Mouse (Mus musculus) midbrain, embryonic 11.5 days (tissue): Measurements from ENCODE around the gene Prss16. TPM values are rescaled to one million over a fixed set of nuclear protein-coding genes. Genes with fewer than 3 reads are reported as not detected.
A peak's percentile ranks its signal among the peaks of the same experiment; 100 is the strongest.
"Not testable (repeated sequence)": the region's sequence is repeated elsewhere in the genome, so short reads cannot be mapped to it uniquely, and the experiment has no call there.

Experiments
- ATAC-seq: fragments of 200-750 bp; cut with Nextera tagmentation; 2 replicates; pipeline ENCODE4 v1.8.0; 2017; ENCODE audit warnings: moderate TSS enrichment, moderate library complexity; ENCODE audit not compliant: low FRiP score
- DNase-seq: peaks from one replicate; pipeline ENCODE4 v3.0.0; 2015; ENCODE audit warnings: low spot score; ENCODE audit errors: missing footprints
- H3K27ac ChIP-seq: fragments of 300-500 bp; sonication (generic); 2 replicates; pipeline ENCODE4 v1.5.1; 2014; ENCODE audit warnings: low read depth, low read length
- H3K27me3 ChIP-seq: fragments of 300-500 bp; sonication (generic); 2 replicates; pipeline ENCODE4 v1.6.1; 2014; ENCODE audit warnings: mild to moderate bottlenecking, low read length, moderate library complexity, mixed read lengths; ENCODE audit not compliant: control insufficient read depth, insufficient read depth
- H3K36me3 ChIP-seq: fragments of 300-500 bp; sonication (generic); 2 replicates; pipeline ENCODE4 v1.6.1; 2014; ENCODE audit warnings: mild to moderate bottlenecking, low read length, moderate library complexity, mixed read lengths; ENCODE audit not compliant: control insufficient read depth, insufficient read depth
- H3K4me1 ChIP-seq: fragments of 300-500 bp; sonication (generic); 2 replicates; pipeline ENCODE4 v1.6.1; 2014; ENCODE audit warnings: low read length; ENCODE audit not compliant: control insufficient read depth, insufficient read depth
- H3K4me2 ChIP-seq: fragments of 300-500 bp; sonication (generic); 2 replicates; pipeline ENCODE4 v1.6.1; 2014; ENCODE audit warnings: mild to moderate bottlenecking, moderate library complexity
- H3K4me3 ChIP-seq: fragments of 300-500 bp; sonication (generic); 2 replicates; pipeline ENCODE4 v1.5.1; 2014; ENCODE audit warnings: low read depth, low read length
- H3K9ac ChIP-seq: fragments of 300-500 bp; sonication (generic); 2 replicates; pipeline ENCODE4 v1.6.1; 2014; ENCODE audit warnings: low read length
- H3K9me3 ChIP-seq: fragments of 300-500 bp; sonication (generic); 2 replicates; pipeline ENCODE4 v1.6.1; 2016; ENCODE audit warnings: low read length; ENCODE audit not compliant: control insufficient read depth
- WGBS: fragments of 180-500 bp; shearing (Covaris S2); extraction: QIAGEN DNeasy Blood & Tissue Kit; methylation state at CpG from one replicate; pipeline ENCODE4 v1.1.7; 2014; 5-methylcytosine and 5-hydroxymethylcytosine counted together
- polyA plus RNA-seq: library from polyadenylated mRNA; unstranded; fragments of >200 nt; fragmentation: Nextera tagmentation; extraction: Ambion mirVana; gene quantifications from 2 replicates; pipeline ENCODE4 v1.2.1, GENCODE M21; 2014

The Prss16 gene
- polyA plus RNA-seq, 1 experiment from 2014 or later, result 0.10 TPM

DNA sequence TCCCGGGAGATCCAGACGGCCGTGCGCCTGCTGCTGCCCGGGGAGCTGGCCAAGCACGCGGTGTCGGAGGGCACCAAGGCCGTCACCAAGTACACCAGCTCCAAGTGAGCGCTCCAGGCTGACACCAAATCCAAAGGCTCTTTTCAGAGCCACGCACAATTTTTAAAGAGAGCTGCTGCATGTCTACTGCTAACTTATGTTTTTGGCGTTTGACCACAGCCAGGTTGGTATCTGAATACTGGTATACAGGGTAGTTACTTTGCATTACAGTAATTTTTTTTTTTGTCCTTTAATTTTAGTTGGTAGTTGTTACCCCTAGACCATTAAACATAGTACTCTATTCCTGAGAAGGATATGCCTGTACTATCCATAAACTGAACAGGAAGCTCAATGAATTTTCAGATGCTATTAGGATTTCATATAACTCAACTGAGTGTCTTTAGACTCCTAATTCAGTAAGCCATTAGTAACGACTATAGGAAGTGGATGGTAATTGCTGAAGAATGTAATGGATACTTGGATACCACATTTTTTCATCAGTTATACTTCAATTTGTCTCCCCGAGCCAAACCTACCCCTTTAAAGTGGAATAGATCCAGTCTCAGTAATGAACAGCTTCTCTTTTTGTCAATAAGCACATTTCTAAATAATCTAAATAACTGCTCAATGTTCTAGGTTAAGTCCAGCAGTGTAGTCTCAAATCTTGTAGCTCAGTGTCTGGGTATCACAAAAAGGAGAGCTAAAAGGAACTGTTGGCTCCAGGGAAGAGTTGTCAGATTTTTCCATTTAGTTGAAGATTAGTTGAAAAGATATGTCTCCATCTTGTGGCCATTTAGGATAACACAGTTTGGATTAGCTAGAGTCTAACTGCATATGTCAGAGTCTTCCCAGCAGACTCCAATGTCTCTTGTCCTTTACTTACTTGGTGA is 34.2 kb upstream of the Prss16 start:
- peak; percentile 95 for DNase-seq
- Histone ChIP-seq H3K4me1 (peaks cover 4% of the 10 kb centered on the region; the same call in 1 of the 2 replicates), H3K36me3 (no peaks in the 10 kb centered on the region), H3K9ac (peak overlapping the region; percentile 65), H3K27ac (peak overlapping the region; percentile 78), H3K27me3 (no peaks in the 10 kb centered on the region), H3K4me3 (peak overlapping the region; percentile 33), H3K9me3 (no peaks in the 10 kb centered on the region), H3K4me2 (peak overlapping the region; percentile 60)
- WGBS, result 3% methylated on average over 10 of the region's 14 CpGs
- ATAC-seq, result peak; percentile 20

DNA sequence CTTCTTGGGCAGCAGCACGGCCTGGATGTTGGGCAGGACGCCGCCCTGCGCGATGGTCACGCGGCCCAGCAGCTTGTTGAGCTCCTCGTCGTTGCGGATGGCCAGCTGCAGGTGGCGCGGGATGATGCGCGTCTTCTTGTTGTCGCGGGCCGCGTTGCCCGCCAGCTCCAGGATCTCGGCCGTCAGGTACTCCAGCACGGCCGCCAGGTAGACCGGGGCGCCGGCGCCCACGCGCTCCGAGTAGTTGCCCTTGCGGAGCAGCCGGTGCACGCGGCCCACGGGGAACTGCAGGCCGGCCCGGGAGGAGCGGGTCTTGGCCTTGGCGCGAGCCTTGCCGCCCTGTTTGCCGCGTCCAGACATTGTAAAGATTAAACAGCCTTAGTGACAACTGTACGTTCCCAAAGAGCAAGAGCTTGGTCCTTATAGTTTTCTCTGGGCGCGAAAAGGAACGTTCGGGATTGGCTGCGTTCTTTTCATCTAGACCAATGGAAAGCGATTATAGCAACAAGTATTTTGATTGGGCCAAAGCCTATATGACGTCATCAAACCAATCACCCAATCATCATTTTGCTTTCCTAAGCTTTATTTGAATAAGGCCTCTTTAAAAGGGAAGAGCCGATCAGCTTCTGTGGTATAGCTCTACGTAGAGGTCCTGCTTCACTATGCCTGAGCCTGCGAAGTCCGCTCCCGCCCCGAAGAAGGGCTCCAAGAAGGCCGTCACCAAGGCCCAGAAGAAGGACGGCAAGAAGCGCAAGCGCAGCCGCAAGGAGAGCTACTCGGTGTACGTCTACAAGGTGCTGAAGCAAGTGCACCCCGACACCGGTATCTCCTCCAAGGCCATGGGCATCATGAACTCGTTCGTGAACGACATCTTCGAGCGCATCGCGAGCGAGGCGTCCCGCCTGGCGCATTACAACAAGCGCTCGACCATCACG is 33.3 kb upstream of the Prss16 start, which contains the start of the genes Hist1h2ag and Hist1h2bj:
Hist1h2ag (minus strand) TSS at position 377 of the 935 bp plus-strand sequence.
Hist1h2bj (plus strand) TSS at position 647 of the 935 bp plus-strand sequence.
- Histone ChIP-seq H3K9ac (peak within 1 kb of the TSS; percentile 65), H3K27ac (peak within 1 kb of the TSS; percentile 88), H3K4me3 (peak within 1 kb of the TSS; percentile 33), H3K4me2 (peak within 1 kb of the TSS; percentile 66)
- H3K4me1 ChIP-seq, H3K36me3 ChIP-seq, H3K9me3 ChIP-seq, H3K27me3 ChIP-seq: not testable (repeated sequence)
- ATAC-seq, result peak; percentile 91
- WGBS, result under 1% methylated on average over 38 of the region's 80 CpGs
- DNase-seq, result peak; percentile 100

DNA sequence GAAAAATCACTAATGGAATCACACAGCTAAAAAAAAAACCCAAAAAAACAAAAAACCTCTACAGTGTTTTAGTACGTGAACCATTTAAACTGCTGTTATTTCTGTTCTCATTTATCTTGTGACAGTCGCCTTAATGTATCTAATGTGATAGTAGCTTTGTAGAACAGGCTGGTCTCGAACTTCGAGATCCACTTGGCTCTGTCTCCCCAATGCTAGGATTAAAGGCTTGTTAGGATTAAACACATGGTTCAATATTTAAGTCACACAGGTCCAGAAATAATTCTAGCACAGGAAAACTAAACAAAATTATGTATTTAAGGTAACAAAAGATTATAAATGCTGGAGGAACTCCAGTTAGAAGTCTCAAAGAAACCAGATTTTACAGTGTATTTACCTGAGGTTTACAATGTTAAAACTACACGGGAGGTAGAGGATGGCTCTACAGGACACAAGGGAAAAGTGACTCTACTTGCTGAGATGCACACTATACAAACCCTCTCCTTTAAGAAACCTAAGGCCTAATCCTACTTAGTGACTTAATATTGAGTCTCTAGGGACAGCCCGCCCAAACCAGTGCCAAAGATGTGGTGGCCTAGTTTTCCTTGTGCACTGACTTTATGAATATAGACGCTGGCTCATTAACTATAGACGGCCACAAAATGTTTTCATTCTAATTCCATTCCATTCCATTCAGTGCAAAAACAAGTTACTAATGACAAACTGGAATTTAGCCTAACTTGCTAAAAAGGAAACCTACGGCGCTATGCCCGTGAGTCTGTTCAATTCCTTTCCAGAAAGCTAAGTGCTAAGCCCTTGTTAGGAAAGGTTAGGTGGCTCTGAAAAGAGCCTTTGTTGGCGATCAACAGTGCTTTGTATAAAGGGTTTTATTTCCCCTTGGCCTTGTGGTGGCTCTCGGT is 32.4 kb upstream of the Prss16 start:
- DNase-seq (peak; percentile 93), ATAC-seq (no peak)
- Histone ChIP-seq H3K27ac (peak overlapping the region; percentile 88), H3K4me1 (peaks cover 4% of the 10 kb centered on the region; the same call in 1 of the 2 replicates), H3K9me3 (no peaks in the 10 kb centered on the region), H3K4me2 (peak overlapping the region; percentile 66), H3K9ac (peak overlapping the region; percentile 57), H3K27me3 (no peaks in the 10 kb centered on the region), H3K36me3 (no peaks in the 10 kb centered on the region), H3K4me3 (peak overlapping the region; percentile 29)
- 2% methylated on average over 13 of the region's 13 CpGs for WGBS

DNA sequence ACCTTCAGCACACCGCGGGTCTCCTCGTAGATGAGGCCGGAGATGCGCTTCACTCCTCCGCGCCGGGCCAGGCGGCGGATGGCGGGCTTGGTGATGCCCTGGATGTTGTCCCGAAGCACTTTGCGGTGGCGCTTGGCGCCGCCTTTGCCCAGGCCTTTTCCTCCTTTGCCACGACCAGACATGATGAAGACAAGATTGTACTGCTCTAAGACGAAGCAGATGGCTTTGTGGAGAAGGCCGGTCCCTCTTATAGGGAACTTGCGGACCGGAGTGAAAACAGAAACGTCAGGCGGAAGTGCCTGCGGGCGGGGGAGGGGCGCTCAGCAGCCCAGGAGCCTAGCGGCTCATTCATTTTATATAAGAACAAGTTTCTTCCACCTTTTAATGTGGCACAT is 31.6 kb upstream of the Prss16 start, which contains the start of gene Hist1h4i:
Hist1h4i (minus strand) TSS at position 221 of the 395 bp plus-strand sequence.
- WGBS, result 0% methylated on average over 23 of the region's 27 CpGs
- Histone ChIP-seq H3K4me2 (peak within 1 kb of the TSS; percentile 66), H3K9ac (peak within 1 kb of the TSS; percentile 63), H3K4me3 (peak within 1 kb of the TSS; percentile 37), H3K4me1 (peaks cover 11% of the 10 kb centered on the region), H3K27ac (peak within 1 kb of the TSS; percentile 88)
- DNase-seq (peak; percentile 100), ATAC-seq (peak; percentile 61)
- not testable (repeated sequence) for H3K9me3 ChIP-seq, H3K36me3 ChIP-seq, H3K27me3 ChIP-seq

DNA sequence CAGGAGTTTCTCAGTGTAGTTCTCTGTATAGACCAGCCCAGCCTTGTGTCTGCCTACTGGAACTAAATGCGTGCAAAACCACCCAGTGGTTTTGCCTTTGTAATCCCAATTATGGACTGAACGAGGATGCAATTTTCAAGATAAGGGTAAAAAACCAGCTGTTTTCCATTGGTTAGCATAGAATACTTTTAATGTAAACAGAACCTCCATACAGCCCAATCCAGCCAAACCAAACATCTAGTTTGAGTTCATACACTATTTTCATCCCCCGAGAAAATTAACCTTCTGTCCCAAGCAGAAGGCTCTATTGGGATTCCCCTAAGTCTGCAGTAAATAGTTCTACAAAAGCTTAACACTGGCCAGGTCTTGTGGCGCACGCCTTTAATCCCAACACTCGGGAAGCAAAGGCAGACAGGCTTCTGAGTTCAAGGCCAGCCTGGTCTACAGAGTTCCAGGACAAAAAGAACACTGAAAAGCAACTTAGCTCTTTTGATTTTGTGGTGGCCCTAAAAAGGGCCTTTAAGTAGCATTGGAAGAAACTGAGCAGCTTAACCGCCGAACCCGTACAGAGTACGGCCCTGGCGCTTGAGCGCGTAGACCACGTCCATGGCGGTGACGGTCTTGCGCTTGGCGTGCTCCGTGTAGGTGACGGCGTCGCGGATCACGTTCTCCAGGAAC is 31.1 kb upstream of the Prss16 start:
- Histone ChIP-seq H3K4me3 (peak overlapping the region; percentile 37), H3K27me3 (no peaks in the 10 kb centered on the region), H3K27ac (peak overlapping the region; percentile 88), H3K9me3 (no peaks in the 10 kb centered on the region), H3K4me2 (peak overlapping the region; percentile 66), H3K9ac (peak overlapping the region; percentile 63), H3K4me1 (peaks cover 12% of the 10 kb centered on the region), H3K36me3 (no peaks in the 10 kb centered on the region)
- WGBS, result under 1% methylated on average over 20 of the region's 24 CpGs
- DNase-seq (peak; percentile 96), ATAC-seq (peak; percentile 19)

DNA sequence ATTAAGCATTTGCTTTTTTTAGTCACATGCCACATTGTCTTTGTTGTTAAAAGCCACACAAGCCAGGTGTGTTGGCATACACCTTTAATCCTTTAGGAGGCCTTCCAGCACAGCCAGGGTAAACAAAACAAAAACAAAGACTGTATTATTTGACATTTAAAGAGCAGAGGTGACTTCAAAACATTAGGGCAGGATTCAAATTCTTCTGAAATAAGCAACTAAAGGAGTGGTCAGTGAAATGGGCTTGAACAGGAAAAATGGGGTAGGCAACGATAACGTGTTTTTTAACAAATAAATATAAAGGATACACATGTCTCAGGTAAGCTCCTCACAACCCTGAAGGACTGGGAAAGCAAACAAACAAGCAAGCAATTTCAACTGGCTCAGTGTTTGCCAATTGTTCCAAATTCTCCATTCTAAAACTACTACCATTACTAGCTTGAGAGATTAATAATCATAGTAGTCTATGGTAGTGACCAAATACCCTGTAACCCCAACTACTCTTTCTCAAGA is 30.5 kb upstream of the Prss16 start:
- H3K9me3 ChIP-seq, result no peaks in the 10 kb centered on the region
- H3K27ac ChIP-seq, result peak overlapping the region; percentile 88
- H3K4me1 ChIP-seq, result peaks cover 12% of the 10 kb centered on the region
- peak; percentile 94 for DNase-seq
- H3K9ac ChIP-seq, result peak overlapping the region; percentile 63
- peak overlapping the region; percentile 37 for H3K4me3 ChIP-seq
- 15% methylated on average over 2 of the region's 2 CpGs for WGBS
- H3K36me3 ChIP-seq, result no peaks in the 10 kb centered on the region
- H3K27me3 ChIP-seq, result no peaks in the 10 kb centered on the region
- no peak for ATAC-seq
- peak overlapping the region; percentile 66 for H3K4me2 ChIP-seq

DNA sequence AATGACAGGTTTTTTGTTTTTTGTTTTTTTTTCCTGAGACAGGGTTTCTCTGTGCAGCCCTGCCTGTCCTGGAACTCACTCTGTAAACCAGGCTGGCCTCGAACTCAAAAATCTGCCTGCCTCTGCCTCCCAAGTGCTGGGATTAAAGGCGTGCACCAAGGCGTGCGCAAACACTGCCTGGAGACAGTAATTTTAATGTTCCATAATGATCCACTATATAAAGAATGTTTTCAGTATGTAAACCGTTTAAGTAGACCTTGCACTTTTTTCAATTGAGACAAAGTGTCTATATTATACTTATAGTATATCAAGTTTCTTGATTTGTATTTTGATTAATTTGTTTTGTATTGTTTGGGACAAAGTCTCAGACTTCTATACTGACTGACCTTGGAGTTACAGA is 29.8 kb upstream of the Prss16 start:
- H3K27ac ChIP-seq, result no peak overlapping the region; the same call in 1 of the 2 replicates
- peaks cover 16% of the 10 kb centered on the region for H3K4me1 ChIP-seq
- H3K4me3 ChIP-seq, result no peak overlapping the region
- WGBS, result 68% methylated on average over 5 of the region's 5 CpGs
- no peak for ATAC-seq
- no peak overlapping the region; the same call in 1 of the 2 replicates for H3K4me2 ChIP-seq
- H3K9me3 ChIP-seq, result no peaks in the 10 kb centered on the region
- H3K27me3 ChIP-seq, result no peaks in the 10 kb centered on the region
- no peaks in the 10 kb centered on the region for H3K36me3 ChIP-seq
- H3K9ac ChIP-seq, result no peak overlapping the region; the same call in 1 of the 2 replicates
- no peak for DNase-seq
